Mouse (Mus musculus) thymus, postnatal 25 days (tissue): ENCODE data around the gene Gm42906.

Source experiments
- DNase-seq: peaks from one replicate; pipeline ENCODE4 v3.0.0; 2022

The Gm42906 gene

DNA sequence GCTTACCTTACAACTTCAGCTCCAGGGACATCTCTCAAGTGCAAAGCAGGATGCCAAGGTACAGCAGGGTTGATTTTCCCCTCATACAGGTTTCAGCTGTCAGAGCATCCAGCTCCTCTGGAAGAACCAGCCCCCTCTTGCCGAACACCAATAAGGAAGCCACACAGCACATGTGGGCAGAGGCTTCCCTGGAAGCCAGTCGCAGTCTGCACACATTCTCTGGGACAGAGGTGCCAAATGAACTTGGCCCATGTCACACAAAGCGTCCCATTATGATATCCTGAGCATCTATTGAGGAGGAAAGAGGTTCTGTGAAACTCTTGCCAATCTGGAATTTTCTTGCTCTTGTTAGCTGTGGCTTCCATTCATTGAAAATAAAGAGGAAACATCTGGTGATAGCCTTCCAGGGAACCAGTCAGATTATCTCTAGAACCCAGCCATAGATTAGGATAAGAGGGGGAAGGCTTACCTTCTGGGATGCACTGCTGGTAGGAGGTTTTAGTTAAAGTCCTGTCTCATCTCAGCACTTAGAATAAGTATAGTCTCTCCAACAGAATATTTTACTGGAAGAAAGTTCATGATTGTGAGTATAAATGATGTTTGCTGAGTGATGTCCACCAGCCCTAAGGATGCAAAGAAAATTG, at the start of gene Gm42906:
Gene Gm42906, minus strand, starts transcription at position 51 of the 644 bp plus-strand sequence.
- DNase-seq: no peak

- DNase-seq: no peak
These were observed 17.7 kb upstream of the Gm42906 start for GRCm38 (mm10) chr5:151445695-151446094.

DNA sequence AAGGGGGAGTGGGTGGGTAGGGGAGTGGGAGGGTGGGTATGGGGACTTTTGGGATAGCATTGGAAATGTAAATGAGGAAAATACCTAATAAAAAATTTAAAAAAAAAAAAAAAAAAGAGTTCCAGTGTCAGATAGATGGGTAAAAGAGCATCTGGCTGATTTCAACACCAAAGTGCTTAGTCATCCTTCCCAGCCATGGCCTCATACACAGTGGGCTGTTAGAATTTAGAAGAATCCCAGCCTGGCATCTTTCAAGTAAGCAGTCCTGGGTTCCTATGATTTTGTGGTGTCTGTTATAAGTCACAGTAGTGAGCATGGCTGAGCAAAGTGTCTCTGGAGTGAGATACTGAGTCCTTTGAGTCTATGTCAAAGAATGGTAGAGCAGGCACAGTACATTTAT, 7.1 kb upstream of the Gm42906 start:
- DNase-seq: no peak

- DNase-seq: no peak
These were observed 1.5 kb downstream of the Gm42906 start for GRCm38 (mm10) chr5:151426466-151426865.

GRCm38 (mm10) chr5:151422692-151423091, 5.3 kb downstream of the Gm42906 start:
- no peak for DNase-seq

DNA sequence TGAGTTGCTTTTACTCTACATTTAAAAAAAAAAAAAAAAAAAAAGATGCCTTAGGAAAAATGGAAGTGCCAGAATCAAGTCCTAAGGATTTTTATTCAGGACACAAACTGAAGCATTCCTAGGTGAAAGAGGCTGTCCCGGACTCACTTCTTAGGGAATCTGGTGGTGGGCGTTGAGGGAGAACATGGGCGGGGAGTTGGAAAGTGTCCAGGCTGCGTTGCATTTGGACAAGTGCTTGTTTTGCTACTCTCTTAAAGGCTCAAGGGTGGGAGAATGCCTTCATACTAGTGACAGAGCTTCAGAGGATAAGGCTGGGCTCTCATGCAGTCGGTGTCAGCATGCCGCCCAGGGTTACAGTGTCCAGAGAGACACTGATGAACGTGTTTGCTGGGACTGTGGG, 6.1 kb downstream of the Gm42906 start:
- DNase-seq: no peak

GRCm38 (mm10) chr5:151418551-151418950, 9.4 kb downstream of the Gm42906 start:
- no peak for DNase-seq

GRCm38 (mm10) chr5:151417421-151418038, 10.4 kb downstream of the Gm42906 start:
- DNase-seq: no peak

GRCm38 (mm10) chr5:151416988-151417387, 11.0 kb downstream of the Gm42906 start:
- no peak for DNase-seq

DNA sequence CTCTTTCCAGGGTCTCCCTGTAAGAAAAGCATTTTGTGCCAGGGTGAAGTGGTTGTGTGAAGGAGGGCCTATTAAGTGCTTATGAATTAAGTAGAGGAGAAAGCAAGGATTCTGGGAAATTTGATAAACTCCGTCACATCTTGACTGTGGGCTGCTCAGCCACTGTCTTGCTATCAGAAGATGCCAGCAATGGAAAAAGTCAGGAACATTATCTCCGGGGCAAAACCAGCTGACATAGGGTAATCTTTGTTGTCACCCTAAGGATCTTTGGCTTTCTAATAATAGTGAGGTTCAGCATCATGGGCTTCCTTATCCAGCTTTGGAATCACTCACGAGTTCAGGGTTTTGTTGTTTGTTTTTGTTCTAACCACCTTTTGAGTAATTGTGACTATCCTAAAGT, 14.3 kb downstream of the Gm42906 start:
- DNase-seq: no peak

DNA sequence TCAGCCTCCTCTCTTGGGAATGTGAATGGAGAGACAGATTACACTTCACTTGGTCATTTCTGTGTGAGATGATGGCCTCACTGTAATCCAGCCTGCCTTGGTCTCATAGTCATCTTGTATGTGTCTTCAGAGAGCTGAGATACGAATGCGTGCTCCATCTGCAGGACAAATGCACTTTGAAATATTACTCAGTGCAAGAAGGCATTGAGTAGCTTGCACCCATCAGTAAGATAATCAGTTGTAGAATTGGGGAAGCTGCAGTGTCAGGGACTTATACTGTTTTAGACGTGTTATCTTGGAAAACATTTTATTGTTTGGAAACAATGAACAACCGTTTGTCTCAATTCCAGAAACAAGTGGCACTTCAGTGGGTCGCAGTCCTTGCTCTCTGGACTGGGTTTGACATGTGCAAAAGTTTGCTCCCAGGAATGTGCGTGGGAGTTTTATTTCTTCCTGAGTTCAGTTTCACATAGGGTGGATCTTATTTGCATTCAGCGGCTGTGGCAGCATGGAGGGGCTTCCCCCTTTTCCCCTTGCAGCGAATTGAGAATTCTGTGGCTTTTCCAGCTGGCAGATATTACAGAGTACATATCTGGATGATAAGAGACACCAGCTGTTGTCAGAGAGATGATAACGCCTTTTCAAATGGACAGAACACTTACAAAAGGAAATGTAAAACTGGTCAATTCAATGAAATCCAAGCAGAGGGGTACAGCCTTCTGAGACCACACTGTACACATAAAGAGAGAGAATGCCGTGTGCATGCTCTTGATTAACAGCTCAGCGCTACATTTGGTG, 15.1 kb downstream of the Gm42906 start:
- DNase-seq: no peak

- DNase-seq: no peak
These were observed 18.0 kb downstream of the Gm42906 start for GRCm38 (mm10) chr5:151410006-151410405.

- DNase-seq: no peak
These were observed 18.7 kb downstream of the Gm42906 start for GRCm38 (mm10) chr5:151409282-151409681.

- no peak for DNase-seq
These were observed 19.7 kb downstream of the Gm42906 start for GRCm38 (mm10) chr5:151408124-151408900.

GRCm38 (mm10) chr5:151407493-151407892, 20.5 kb downstream of the Gm42906 start:
- no peak for DNase-seq

GRCm38 (mm10) chr5:151406276-151406675, 21.7 kb downstream of the Gm42906 start:
- DNase-seq: no peak

- DNase-seq: no peak
These were observed 22.6 kb downstream of the Gm42906 start for GRCm38 (mm10) chr5:151405314-151405903.

DNA sequence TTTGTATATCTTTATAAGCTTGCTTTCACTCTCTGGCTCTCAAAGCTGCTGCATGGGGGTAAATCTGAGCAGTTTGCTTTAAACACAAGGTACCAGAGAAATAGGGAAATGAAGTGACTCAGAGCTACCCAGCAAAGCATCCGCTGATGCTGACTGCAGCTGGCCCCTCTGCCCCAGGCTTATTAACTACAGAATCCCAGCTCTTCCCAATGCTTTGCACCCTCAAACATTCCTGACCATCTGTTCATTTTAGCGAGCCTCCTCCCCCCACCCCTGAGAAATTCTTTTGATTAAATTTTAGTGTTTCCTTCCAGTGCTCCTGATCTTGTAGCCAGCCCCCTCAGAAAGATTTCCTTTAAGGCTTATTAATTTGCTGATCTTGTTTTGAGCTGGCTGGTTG, 24.4 kb downstream of the Gm42906 start:
- DNase-seq: no peak

GRCm38 (mm10) chr5:151400557-151400944, 27.4 kb downstream of the Gm42906 start:
- DNase-seq: no peak

DNA sequence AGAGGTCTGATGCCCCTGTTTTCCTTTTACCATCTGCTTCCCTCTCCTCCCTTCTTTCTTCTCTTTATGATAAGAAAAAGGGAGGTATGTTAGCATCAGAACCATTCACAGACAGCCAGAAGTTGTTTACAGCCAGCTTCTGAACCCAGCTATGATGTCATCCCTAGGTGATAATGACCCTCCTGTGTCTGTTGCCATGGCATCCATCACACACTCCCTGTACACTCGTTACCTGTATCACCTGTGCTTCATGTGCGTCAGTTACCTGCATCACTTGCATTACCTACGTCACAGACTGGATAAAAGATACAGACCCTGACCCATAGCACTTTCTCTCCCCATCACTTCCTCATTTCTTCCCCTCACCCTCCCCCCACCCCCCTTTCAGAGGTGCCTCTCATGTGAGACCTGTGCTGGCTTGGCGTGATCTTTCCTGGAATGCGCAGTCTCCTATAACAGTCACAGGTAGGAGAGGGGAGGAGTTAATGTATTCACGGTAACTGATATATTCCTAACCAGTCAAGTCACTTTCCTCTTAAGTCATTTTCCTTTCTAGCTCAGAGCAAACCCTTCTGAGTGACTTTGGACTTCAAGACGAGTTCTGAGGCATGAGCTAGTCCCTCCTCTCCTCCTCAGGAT, 27.9 kb downstream of the Gm42906 start:
- no peak for DNase-seq

- DNase-seq: no peak
These were observed 31.8 kb downstream of the Gm42906 start for GRCm38 (mm10) chr5:151396119-151396518.

GRCm38 (mm10) chr5:151394690-151395089, 33.3 kb downstream of the Gm42906 start:
- DNase-seq: no peak
